Comparison of ENCODE assay signal across 17 mouse cellular contexts in the genomic region with DNA sequence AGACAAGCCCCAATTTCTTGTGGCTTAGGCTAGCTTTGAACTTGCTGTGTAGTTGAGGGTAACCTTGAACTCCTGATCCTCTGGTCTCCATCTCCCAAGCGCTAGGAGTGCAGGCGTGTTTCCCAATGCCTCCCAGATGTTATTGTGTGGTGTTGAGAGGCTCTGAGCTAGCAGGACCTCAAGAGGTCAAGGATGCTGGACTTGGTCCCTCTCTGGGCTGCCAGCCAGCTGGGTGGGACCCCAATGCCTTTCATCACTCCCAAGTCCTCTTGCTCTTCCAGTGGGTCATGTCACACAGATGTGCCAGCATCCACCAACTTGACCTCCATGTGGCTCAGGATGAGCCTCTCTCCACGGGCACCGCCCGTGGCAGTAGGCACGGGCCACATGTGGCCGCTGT. TPM values are rescaled to one million over a fixed set of nuclear protein-coding genes. Genes with fewer than 3 reads are reported as not detected.
DNase-seq lines count a peak whose midpoint lies in the region; ATAC-seq lines count a peak whose summit lies in the region.
"Had no signal": no experiment of that assay in that cellular context is flagged by ENCODE, and none has a peak within 500 bp of the region (broad histone marks: within the 10 kb centered on the region; RNA-seq: fewer than 3 reads in every experiment).

No protein-coding gene starts in this region.

- no peak for DNase-seq in liver, embryonic 11.5 days (ENCODE audit: low spot score)
- peak; percentile 61 for DNase-seq in adrenal gland, postnatal 25 days
- peak; percentile 42 to 48 for DNase-seq in gastrocnemius, postnatal 4 days (ENCODE audit: low spot score in 2 of 2)
- DNase-seq in lung, postnatal 10 days, result peak; percentile 69
- no peak for DNase-seq in left cerebral cortex, adult 9 months (ENCODE audit: low spot score in 2 of 2)
- DNase-seq in B cell, adult 2 months, result no peak
- DNase-seq in embryo, embryonic 10.5 days (ENCODE audit: low spot score), result no peak
- DNase-seq: cerebellum, adult 18-20 months had no signal

- WGBS in liver, embryonic 16.5 days (ENCODE audit: insufficient replicate concordance), result 63% methylated on average over 7 of the region's 7 CpGs
- WGBS in liver, embryonic 11.5 days, result 87% methylated on average over 7 of the region's 7 CpGs

- H3K9me3 ChIP-seq in liver, embryonic 16.5 days (replicated peaks; ENCODE audit: control insufficient read depth, low read length), result no peaks in the 10 kb centered on the region
- H3K9me3 ChIP-seq in liver, embryonic 11.5 days (ENCODE audit: control insufficient read depth, low read length), result no peaks in the 10 kb centered on the region
- H3K9me3 ChIP-seq: limb, embryonic 15.5 days; midbrain, embryonic 10.5 days had no signal

- no peaks in the 10 kb centered on the region for H3K4me1 ChIP-seq in liver, embryonic 16.5 days (ENCODE audit: control insufficient read depth, low read depth, low read length)
- H3K4me1 ChIP-seq in liver, embryonic 11.5 days (replicated peaks; ENCODE audit: control insufficient read depth, insufficient read depth, low read length), result no peaks in the 10 kb centered on the region

- ATAC-seq in liver, embryonic 16.5 days (ENCODE audit: low read depth), result 0 out of 2 replicates have a peak, but pooled peaks have one; percentile 47
- ATAC-seq in liver, embryonic 11.5 days (replicated peaks; ENCODE audit: low FRiP score), result no peak
- ATAC-seq: CD4-positive, CD25-positive, alpha-beta regulatory T cell, adult 4 months; forebrain, embryonic 16.5 days had no signal

- no peak overlapping the region for H3K27ac ChIP-seq in liver, embryonic 16.5 days (ENCODE audit: low read length)
- no peak overlapping the region for H3K27ac ChIP-seq in liver, embryonic 11.5 days (ENCODE audit: low read depth, low read length)
- H3K27ac ChIP-seq: left cerebral cortex, adult 2 months; limb, embryonic 15.5 days; midbrain, embryonic 10.5 days had no signal

- no peaks in the 10 kb centered on the region for H3K36me3 ChIP-seq in liver, embryonic 16.5 days (ENCODE audit: control insufficient read depth, insufficient read depth)
- no peaks in the 10 kb centered on the region for H3K36me3 ChIP-seq in liver, embryonic 11.5 days (ENCODE audit: control insufficient read depth, insufficient read depth, low read length)
- H3K36me3 ChIP-seq: midbrain, embryonic 10.5 days had no signal

- no peak overlapping the region for H3K4me3 ChIP-seq in liver, embryonic 16.5 days (ENCODE audit: low read depth, low read length)
- no peak overlapping the region for H3K4me3 ChIP-seq in liver, embryonic 11.5 days (ENCODE audit: low read depth, low read length)
- H3K4me3 ChIP-seq: left cerebral cortex, adult 2 months; limb, embryonic 15.5 days; midbrain, embryonic 10.5 days had no signal

- H3K9ac ChIP-seq in liver, embryonic 16.5 days (ENCODE audit: low read depth, low read length), result no peak overlapping the region
- no peak overlapping the region for H3K9ac ChIP-seq in liver, embryonic 11.5 days (ENCODE audit: low read depth, low read length)
- H3K9ac ChIP-seq: limb, embryonic 15.5 days had no signal

- H3K4me2 ChIP-seq in liver, embryonic 16.5 days (ENCODE audit: low read depth, low read length), result no peak overlapping the region
- no peak overlapping the region for H3K4me2 ChIP-seq in liver, embryonic 11.5 days
- H3K4me2 ChIP-seq: limb, embryonic 15.5 days had no signal

- no peaks in the 10 kb centered on the region for H3K27me3 ChIP-seq in liver, embryonic 16.5 days (ENCODE audit: control insufficient read depth, insufficient read depth, low read depth, low read length)
- H3K27me3 ChIP-seq in liver, embryonic 11.5 days (replicated peaks; ENCODE audit: control insufficient read depth, insufficient read depth, low read length), result no peaks in the 10 kb centered on the region
- H3K27me3 ChIP-seq: limb, embryonic 15.5 days had no signal

RNA-seq across cellular contexts. Expression of a gene that starts 16.9 kb away (rescaled TPM):
- polyA plus RNA-seq in liver, embryonic 16.5 days (2015; fragmentation: Nextera tagmentation; extraction: Ambion mirVana), result 1.8 and 2.7 TPM in 2 replicates
- polyA plus RNA-seq in liver, embryonic 11.5 days (2014; fragmentation: Nextera tagmentation; extraction: Ambion mirVana), result 7.9 and 9.1 TPM in 2 replicates
- total RNA-seq in adrenal gland, postnatal 25 days (2021), result 23.6 and 27.4 TPM in 2 replicates
- total RNA-seq in gastrocnemius, postnatal 4 days (2021), result 1 to 10 TPM; 3.7 to 3.8 TPM

RNA-seq across cellular contexts. Expression of a gene that starts 54.3 kb away (rescaled TPM):
- polyA plus RNA-seq in liver, embryonic 16.5 days (2015; fragmentation: Nextera tagmentation; extraction: Ambion mirVana), result not detected in 2 replicates
- 0.13 TPM in 1 of 2 replicates, not detected in the other for polyA plus RNA-seq in liver, embryonic 11.5 days (2014; fragmentation: Nextera tagmentation; extraction: Ambion mirVana)
- not detected in 2 replicates for total RNA-seq in adrenal gland, postnatal 25 days (2021)
- total RNA-seq in gastrocnemius, postnatal 4 days (2021), result not detected
- total RNA-seq: adrenal gland, adult 18-20 months had no signal
- polyA plus RNA-seq: heart, embryonic 14.5 days; intestine, embryonic 14.5 days had no signal

Comparison
In these comparisons a context has a peak if more than half of its experiments do, and no peak if none do; other contexts are left out.
1. DNase-seq: peak in adrenal gland, postnatal 25 days (single experiment), gastrocnemius, postnatal 4 days (2 of 2) and lung, postnatal 10 days (single experiment); none in liver, embryonic 11.5 days (single experiment), left cerebral cortex, adult 9 months (0 of 2), B cell, adult 2 months (0 of 2) and embryo, embryonic 10.5 days (single experiment).